Mouse (Mus musculus) erythroblast, embryonic 14.5 days (primary cell): ENCODE data around the gene Acad12.

Source experiments
- GATA1 ChIP-seq: IDR thresholded peaks from 2 replicates; pipeline ENCODE4 v1.6.1; 2012; ENCODE audit warnings: low read length, inconsistent platforms, mixed read lengths
- TAL1 ChIP-seq: IDR thresholded peaks from 3 replicates; pipeline ENCODE4 v1.6.1; 2012; ENCODE audit warnings: low read length, inconsistent platforms, mixed read lengths

DNA sequence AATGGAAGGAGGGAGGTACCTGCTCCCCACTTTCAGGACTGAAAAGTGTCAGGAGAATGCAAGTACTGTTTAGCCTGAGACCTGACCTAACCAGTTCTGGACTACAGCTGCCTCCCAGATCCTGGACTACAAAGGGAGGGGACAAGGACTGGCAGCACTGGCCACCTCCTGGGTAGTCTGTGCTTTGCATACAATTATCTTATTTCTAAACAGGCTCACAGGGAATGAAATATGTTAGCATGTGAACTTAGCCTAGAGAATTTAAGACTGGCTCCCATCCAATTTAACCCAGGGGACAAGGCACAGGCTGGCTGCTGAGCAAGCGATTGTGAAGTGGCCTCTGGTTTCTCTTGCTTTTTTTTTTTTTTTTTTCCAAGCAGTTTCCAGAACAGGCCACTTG lies 48.0 kb downstream of the Acad12 start:
- TF ChIP-seq GATA1 (no peak), TAL1 (no peak)
